26 mouse cellular contexts compared by ENCODE assay signal in the genomic region with DNA sequence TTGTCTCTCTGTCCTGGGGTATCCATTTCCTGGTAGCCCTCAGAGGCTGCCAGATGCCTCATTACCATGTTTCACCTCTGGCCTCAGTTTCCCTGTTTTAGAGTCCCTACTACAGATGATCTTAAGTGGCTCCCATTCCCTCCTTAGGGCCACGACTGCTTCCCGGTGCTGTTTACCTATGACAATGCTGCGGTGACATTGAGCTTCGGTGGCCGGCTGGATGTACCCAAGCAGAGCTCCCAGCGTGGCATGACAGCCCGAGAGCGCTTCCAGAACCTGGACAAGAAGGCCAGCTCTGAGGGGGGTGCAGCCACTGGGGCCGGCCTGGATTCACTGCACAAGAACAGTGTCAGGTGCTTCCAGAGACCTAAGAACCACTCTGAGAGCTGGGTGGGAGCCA.
"Had no signal": no experiment of that assay in that cellular context is flagged by ENCODE, and none has a peak within 500 bp of the region (broad histone marks: within the 10 kb centered on the region; RNA-seq: fewer than 3 reads in every experiment).

No protein-coding gene starts in this region.

- DNase-seq: cerebellum, adult 8-10 months; cerebellum, adult 9-10 months; cerebellum, adult 9-11 months; cerebellum, postnatal 14 days; cerebellum, postnatal 36 days; embryo, embryonic 11 days; forebrain, postnatal 0 days; gastrocnemius, adult 2 months; gastrocnemius, postnatal 10 days; gastrocnemius, postnatal 14 days; gastrocnemius, postnatal 25 days; gastrocnemius, postnatal 36 days; heart, adult 18-20 months; heart, adult 2 months had no signal

- H3K27ac ChIP-seq: embryonic facial prominence, embryonic 10.5 days; embryonic facial prominence, embryonic 12.5 days; embryonic facial prominence, embryonic 13.5 days; embryonic facial prominence, embryonic 15.5 days; forebrain, embryonic 10.5 days; forebrain, embryonic 12.5 days; forebrain, embryonic 13.5 days; forebrain, embryonic 15.5 days; gastrocnemius, adult 2 months; heart, adult 2 months; heart, embryonic 10.5 days had no signal

- H3K4me2 ChIP-seq: embryonic facial prominence, embryonic 12.5 days; embryonic facial prominence, embryonic 13.5 days; embryonic facial prominence, embryonic 15.5 days; forebrain, embryonic 12.5 days; forebrain, embryonic 13.5 days; forebrain, embryonic 15.5 days had no signal

- H3K27me3 ChIP-seq: embryonic facial prominence, embryonic 12.5 days; embryonic facial prominence, embryonic 13.5 days; embryonic facial prominence, embryonic 15.5 days; forebrain, embryonic 12.5 days; forebrain, embryonic 13.5 days; forebrain, embryonic 15.5 days had no signal

- H3K4me3 ChIP-seq: embryonic facial prominence, embryonic 10.5 days; embryonic facial prominence, embryonic 12.5 days; embryonic facial prominence, embryonic 13.5 days; embryonic facial prominence, embryonic 15.5 days; erythroblast, embryonic 14.5 days; forebrain, embryonic 10.5 days; forebrain, embryonic 12.5 days; forebrain, embryonic 13.5 days; forebrain, embryonic 15.5 days; gastrocnemius, adult 2 months; heart, adult 2 months; heart, embryonic 10.5 days had no signal

- H3K9ac ChIP-seq: embryonic facial prominence, embryonic 12.5 days; embryonic facial prominence, embryonic 13.5 days; embryonic facial prominence, embryonic 15.5 days; forebrain, embryonic 12.5 days; forebrain, embryonic 13.5 days; forebrain, embryonic 15.5 days; forebrain, postnatal 0 days had no signal

- H3K9me3 ChIP-seq: embryonic facial prominence, embryonic 10.5 days; embryonic facial prominence, embryonic 12.5 days; embryonic facial prominence, embryonic 13.5 days; embryonic facial prominence, embryonic 15.5 days; forebrain, embryonic 10.5 days; forebrain, embryonic 12.5 days; forebrain, embryonic 13.5 days; forebrain, embryonic 15.5 days; heart, embryonic 10.5 days had no signal

- ATAC-seq: forebrain, embryonic 13.5 days; forebrain, embryonic 14.5 days; forebrain, embryonic 15.5 days; forebrain, embryonic 16.5 days; forebrain, postnatal 0 days had no signal

- H3K4me1 ChIP-seq: embryonic facial prominence, embryonic 10.5 days; embryonic facial prominence, embryonic 12.5 days; embryonic facial prominence, embryonic 13.5 days; embryonic facial prominence, embryonic 15.5 days; forebrain, embryonic 10.5 days; forebrain, embryonic 12.5 days; forebrain, embryonic 13.5 days; forebrain, embryonic 15.5 days had no signal
